Mouse (Mus musculus): ENCODE measurements around the gene Kdm4b.

Gene Kdm4b

GRCm38 (mm10) chr17:56302363-56302996, 23.4 kb upstream of the Kdm4b start:
- no peak for DNase-seq

GRCm38 (mm10) chr17:56303160-56303846, 22.6 kb upstream of the Kdm4b start, which contains the start of gene Uhrf1:
TSS of gene Uhrf1 (plus strand) at chr17:56303321.
- DNase-seq, result peak; percentile 71

GRCm38 (mm10) chr17:56303847-56304586, 21.8 kb upstream of the Kdm4b start:
- peak; percentile 93 for DNase-seq

GRCm38 (mm10) chr17:56304718-56305117, 21.1 kb upstream of the Kdm4b start:
- no peak for DNase-seq

DNA sequence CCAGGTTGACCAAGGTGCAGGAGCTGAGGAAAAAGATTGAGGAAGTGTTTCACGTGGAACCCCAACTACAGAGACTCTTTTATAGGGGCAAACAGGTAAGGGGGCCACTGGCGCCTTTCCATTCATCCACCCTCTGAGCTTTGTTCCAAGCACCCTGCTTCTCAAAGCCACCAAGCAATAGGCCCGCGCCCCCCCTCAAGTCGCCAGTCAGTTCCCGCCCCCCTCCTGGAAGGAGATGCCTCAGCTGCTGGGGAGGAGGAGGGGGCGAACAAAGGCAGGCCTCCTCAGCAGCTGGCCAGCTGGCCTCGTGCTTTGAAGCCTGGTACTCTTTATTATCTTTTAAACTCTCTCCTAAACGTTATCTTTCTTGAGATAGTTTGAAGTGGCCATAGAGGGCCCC, 20.7 kb upstream of the Kdm4b start:
- DNase-seq, result no peak

DNA sequence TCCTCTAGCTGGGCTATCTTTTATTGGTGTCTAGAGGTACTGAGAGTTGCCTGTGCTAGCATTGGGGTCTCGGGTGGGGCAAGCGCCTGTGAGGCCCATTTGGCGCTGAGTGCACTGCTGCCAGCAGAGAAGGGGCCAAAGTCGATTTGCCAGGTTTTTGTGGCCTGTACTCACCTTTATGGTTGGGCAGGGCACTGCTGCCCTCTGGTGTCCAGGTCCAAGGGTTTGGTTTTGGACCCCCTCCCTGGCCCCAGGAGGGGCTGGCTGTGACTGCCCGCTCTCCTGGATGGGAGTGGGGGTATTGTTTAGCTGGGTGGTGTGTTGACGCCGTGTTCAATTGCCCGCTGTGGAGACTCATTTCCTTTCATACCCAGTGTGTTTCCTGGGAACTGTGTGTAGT, 20.0 kb upstream of the Kdm4b start:
- DNase-seq, result no peak

GRCm38 (mm10) chr17:56308088-56308487, 17.8 kb upstream of the Kdm4b start:
- DNase-seq, result peak; percentile 80

- no peak for DNase-seq
Observed at GRCm38 (mm10) chr17:56309191-56309945, 16.5 kb upstream of the Kdm4b start.

DNA sequence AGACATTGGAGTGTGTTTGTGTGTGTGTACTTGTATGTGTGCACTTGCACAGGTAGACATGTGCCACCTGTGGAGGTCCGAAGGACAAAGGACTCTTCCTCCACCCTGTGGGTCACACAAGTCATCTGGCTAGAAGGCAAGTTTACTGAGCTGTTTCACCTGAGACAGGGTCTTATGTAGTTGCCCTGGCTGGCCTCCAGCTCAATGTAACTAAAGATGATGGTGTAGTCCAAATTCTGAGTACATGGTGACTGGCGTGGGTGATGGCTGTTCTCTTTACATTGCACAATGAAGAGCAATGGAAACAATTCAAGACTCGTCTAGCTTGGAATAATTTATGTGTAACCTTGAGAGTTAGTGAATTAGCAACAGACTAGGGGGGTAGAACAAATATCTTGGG, 1.4 kb upstream of the Kdm4b start:
- no peak for DNase-seq

DNA sequence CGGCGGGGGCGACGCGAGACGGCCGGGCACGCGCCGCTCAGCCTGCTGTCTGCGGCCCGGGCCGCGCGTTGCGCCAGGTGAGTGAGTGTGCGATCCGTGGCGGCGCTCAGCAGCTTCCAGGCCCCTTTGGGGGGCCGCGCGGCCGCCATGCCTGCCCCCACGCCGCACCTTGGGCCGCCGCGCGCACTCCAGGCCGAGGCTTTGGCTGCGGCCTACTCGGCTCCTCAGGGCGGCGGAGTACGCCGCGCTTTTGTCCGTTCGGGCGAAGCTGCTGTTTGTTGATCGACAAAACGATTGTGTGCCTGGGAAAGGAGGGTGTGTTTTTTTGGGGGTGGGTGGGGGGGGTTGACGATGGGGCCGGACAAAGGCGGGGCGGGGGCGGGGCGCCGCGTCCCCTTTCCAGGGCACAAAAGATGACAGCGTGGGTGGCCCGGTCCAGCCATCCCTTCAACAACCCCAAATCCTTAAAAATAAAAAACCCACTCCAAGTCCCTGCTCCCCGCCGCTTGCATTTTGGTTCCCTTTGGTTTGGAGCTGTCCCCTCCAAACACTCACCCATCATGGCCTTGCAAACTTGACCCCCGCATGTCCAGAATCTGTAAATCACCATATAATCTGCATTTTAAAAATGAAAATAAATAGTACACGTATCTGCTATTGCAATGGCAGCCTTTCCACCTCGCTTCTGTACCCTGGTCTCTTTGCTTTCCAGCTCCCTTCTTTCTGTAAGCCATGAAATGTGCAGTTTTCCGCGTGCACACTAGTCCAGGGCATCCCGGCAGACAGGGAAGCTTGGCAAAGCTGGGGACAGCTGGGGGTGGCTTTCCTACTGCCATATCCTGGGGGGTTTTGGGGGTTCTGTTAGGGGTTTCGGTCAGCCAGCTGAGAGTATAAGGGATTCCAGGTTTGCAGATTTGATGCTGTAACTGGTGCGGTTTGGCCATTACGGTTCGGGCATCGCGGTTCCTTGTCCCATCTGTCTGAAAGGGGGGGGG, 588 bp downstream of the Kdm4b start:
- no peak for DNase-seq

- DNase-seq, result no peak
Observed at GRCm38 (mm10) chr17:56329267-56329666, 3.4 kb downstream of the Kdm4b start.

DNA sequence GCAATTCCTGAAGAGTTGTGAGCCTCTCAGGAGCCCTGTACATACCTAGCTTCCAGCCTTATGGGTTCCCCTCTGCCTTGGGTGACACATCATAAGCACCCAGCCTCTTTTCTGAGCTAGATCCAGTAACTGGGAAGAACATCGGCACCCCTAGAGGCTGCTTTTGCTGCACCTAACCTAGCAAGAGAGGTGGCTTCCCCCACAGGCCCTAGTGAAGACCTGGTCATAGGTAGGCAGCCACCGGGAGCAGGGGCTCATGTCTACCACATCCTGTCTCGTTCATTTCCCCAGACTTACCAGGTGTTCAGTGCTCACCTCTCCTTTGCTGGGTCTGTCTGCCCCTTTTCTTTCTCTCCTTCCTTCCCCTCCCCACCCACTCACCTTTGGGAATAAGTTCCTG, 4.5 kb downstream of the Kdm4b start:
- no peak for DNase-seq

- no peak for DNase-seq
Observed at GRCm38 (mm10) chr17:56331256-56331655, 5.4 kb downstream of the Kdm4b start.

- no peak for DNase-seq
Observed at GRCm38 (mm10) chr17:56332987-56333386, 7.1 kb downstream of the Kdm4b start.

- DNase-seq, result peak; percentile 73
Observed at GRCm38 (mm10) chr17:56337190-56337589, 11.3 kb downstream of the Kdm4b start.

DNA sequence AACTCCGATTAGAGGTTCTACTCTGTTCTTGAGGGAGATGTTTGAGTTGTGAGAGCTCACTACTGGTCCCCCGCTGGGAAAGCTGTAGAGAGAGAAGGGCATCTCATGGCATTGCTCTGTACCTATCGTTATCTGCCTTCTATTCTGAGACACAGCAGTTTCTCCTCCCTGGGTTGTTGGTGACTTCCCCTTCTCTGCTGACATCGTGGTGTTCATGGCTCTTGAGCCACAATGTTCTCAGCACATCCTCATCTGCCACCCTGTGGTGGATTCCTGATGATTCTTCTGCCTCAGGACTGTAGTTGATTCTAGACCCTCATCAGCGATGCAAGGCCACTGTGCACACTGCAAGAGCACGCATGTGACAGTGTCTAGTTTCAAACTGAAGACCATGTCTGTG, 11.9 kb downstream of the Kdm4b start:
- no peak for DNase-seq

- DNase-seq, result no peak
Observed at GRCm38 (mm10) chr17:56338909-56339308, 13.0 kb downstream of the Kdm4b start.

GRCm38 (mm10) chr17:56340717-56341116, 14.9 kb downstream of the Kdm4b start:
- no peak for DNase-seq

DNA sequence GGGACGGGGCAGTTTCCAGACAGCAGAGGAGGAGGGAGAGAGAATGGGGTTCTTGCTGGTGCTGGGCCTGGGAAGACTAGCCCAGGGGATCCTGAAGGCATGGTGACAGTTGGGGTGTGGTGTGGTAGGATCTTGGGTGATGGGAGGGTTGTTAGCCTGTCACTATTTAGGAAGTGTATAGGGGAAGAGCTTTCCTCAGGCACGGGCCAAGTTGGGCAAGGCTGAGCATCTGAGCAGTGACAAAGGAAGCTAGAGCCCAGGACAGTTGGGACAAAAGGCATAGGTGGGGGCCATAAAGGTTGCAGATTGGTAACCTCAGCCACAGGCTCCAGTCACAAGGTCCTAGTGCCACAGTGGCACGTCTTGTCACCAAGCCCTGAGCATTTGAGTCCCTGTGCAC, 17.6 kb downstream of the Kdm4b start:
- no peak for DNase-seq

DNA sequence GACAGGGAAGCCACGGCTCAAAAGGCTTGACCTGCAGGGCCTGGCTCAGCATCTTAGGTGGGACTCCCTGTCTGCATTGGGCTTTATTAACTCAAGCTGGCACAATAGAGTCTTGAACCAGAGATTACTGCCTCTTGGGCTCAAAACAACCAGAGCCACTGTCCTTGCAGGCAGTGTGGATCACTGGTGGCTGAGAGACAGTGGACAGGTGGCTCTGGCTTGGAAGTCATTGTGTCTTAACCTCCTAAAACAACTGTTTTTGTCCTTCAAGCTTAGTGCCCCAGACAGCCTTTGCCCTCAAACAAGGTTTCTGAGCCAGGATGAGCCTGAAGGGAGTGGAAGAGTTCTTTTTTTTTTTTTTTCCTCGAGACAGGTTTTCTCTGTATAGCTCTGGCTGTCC, 19.5 kb downstream of the Kdm4b start:
- no peak for DNase-seq

DNA sequence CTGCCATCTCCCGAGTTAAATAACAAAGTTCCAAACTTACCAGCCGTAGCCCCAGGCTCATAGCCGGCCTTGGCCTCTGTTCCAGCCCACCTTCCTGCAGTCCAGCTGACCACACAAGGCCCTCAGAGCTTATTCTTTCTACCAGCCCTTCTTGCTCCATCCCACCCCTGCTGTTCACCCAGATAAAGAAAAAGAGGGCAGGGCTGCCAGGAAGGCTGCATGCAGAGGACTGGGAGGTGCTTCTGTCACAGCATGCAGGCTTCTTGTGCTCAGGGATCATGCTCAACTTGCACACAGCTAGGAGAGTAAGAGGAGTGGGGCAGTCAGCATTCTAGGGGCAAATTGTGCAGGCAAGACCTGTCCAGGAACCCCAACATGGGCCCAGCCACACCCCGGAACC, 22.3 kb downstream of the Kdm4b start:
- no peak for DNase-seq

DNA sequence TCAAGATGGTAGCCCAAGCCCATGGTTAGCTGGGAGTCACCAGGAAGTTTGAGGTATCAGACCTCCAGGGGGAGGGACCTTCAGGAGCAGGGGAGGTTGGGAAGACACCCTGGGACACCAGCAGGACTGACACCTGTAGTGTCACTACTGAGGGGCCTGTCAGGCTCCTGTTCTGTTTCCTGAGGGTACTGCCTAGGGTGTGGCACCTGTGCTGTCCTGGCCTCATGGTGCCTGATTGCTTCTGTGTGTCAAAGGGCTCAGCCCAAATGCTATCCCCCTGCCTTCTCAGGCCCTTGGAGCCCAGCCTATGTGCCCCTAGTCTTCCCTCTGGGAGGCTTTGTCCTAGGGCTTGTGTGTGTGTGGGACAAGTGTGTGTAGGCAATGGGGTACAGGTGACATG, 22.7 kb downstream of the Kdm4b start:
- no peak for DNase-seq
